Mouse (Mus musculus) olfactory bulb, adult 2 months (tissue): ENCODE measurements around the gene Sec14l2.

Experiments
- CTCF ChIP-seq: fragments of 200-500 bp; IDR thresholded peaks from 2 replicates; pipeline ENCODE4 v1.5.1; 2012; ENCODE audit warnings: low read depth, mild to moderate bottlenecking, low read length, moderate library complexity; ENCODE audit not compliant: insufficient read depth
- POLR2A ChIP-seq: fragments of 200-500 bp; IDR thresholded peaks from 2 replicates; pipeline ENCODE4 v1.6.1; 2012; ENCODE audit warnings: mild to moderate bottlenecking, low read depth, low read length, moderate library complexity; ENCODE audit not compliant: insufficient read depth

- TF ChIP-seq CTCF (no peak), POLR2A (no peak)
Observed at GRCm38 (mm10) chr11:4115407-4115806, 7.8 kb downstream of the Sec14l2 start.
